Mouse (Mus musculus) G1E (cell line): ENCODE data around the gene Gpx1. TPM values are rescaled to one million over a fixed set of nuclear protein-coding genes. Genes with fewer than 3 reads are reported as not detected.
A peak's percentile ranks its signal among the peaks of the same experiment; 100 is the strongest.

Experiments
- ATAC-seq: 2 replicates; pipeline ENCODE4 v1.8.0; 2016; ENCODE audit warnings: mild to moderate bottlenecking; ENCODE audit not compliant: insufficient number of reproducible peaks, poor library complexity, low FRiP score, severe bottlenecking; ENCODE audit errors: extremely low read depth
- DNase-seq: peaks from one replicate; pipeline ENCODE4 v3.0.0; 2012; ENCODE audit warnings: low spot score
- H3K27me3 ChIP-seq: 2 replicates; pipeline ENCODE4 v1.6.1; 2012; ENCODE audit warnings: mild to moderate bottlenecking, low read length, inconsistent platforms; ENCODE audit not compliant: insufficient read depth
- H3K36me3 ChIP-seq: replicated peaks from 2 replicates; pipeline ENCODE3; 2012; ENCODE audit warnings: mild to moderate bottlenecking, inconsistent platforms
- H3K4me1 ChIP-seq: 2 replicates; pipeline ENCODE4 v1.6.1; 2012; ENCODE audit warnings: low read depth, low read length, inconsistent platforms, mixed read lengths; ENCODE audit not compliant: insufficient read depth
- H3K4me3 ChIP-seq: 2 replicates; pipeline ENCODE4 v1.5.1; 2012; ENCODE audit warnings: low read depth, mild to moderate bottlenecking, inconsistent platforms, low read length, moderate library complexity, mixed read lengths
- H3K9me3 ChIP-seq: replicated peaks from 2 replicates; pipeline ENCODE4 v1.6.1; 2012; ENCODE audit warnings: inconsistent platforms
- CTCF ChIP-seq: IDR thresholded peaks from 2 replicates; pipeline ENCODE4 v1.5.1; 2012; ENCODE audit warnings: low read depth, low read length, inconsistent platforms, mixed read lengths
- GATA1 ChIP-seq: IDR thresholded peaks from 2 replicates; pipeline ENCODE4 v1.6.1; 2012; ENCODE audit warnings: borderline replicate concordance, low read length, inconsistent platforms, mixed read lengths
- GATA2 ChIP-seq: IDR thresholded peaks from 2 replicates; pipeline ENCODE4 v1.6.1; 2012; ENCODE audit warnings: low read depth, low read length, inconsistent platforms, borderline replicate concordance
- POLR2AphosphoS5 ChIP-seq: IDR thresholded peaks from 2 replicates; pipeline ENCODE4 v1.6.1; 2012; ENCODE audit warnings: low read depth, low read length, inconsistent platforms; ENCODE audit not compliant: insufficient replicate concordance
- TAL1 ChIP-seq: conservative IDR thresholded peaks from 2 replicates; pipeline ENCODE4 v1.6.1; 2012; ENCODE audit warnings: low read depth, low read length, inconsistent platforms, mixed read lengths
- polyA plus RNA-seq: library from polyadenylated mRNA; stranded (reverse); fragments of >175 nt; gene quantifications from 2 replicates; pipeline ENCODE4 v1.2.3, GENCODE M21; 2012
- total RNA-seq, 2 experiments: library from RNA; stranded (forward) in 1 of 2; stranded (reverse) in 1 of 2; fragments of 200-1000 nt in 1 of 2; fragments of >200 nt in 1 of 2; fragmentation: Nextera tagmentation in 1 of 2; gene quantifications; 2 replicates each; pipeline ENCODE4 v1.2.3; 2014 to 2017

Gene Gpx1
- total RNA-seq (2014; fragmentation: Nextera tagmentation) (1,641 and 1,695 TPM in 2 replicates), total RNA-seq (2017) (1,228 and 1,354 TPM in 2 replicates), polyA plus RNA-seq (470 and 543 TPM in 2 replicates)

DNA sequence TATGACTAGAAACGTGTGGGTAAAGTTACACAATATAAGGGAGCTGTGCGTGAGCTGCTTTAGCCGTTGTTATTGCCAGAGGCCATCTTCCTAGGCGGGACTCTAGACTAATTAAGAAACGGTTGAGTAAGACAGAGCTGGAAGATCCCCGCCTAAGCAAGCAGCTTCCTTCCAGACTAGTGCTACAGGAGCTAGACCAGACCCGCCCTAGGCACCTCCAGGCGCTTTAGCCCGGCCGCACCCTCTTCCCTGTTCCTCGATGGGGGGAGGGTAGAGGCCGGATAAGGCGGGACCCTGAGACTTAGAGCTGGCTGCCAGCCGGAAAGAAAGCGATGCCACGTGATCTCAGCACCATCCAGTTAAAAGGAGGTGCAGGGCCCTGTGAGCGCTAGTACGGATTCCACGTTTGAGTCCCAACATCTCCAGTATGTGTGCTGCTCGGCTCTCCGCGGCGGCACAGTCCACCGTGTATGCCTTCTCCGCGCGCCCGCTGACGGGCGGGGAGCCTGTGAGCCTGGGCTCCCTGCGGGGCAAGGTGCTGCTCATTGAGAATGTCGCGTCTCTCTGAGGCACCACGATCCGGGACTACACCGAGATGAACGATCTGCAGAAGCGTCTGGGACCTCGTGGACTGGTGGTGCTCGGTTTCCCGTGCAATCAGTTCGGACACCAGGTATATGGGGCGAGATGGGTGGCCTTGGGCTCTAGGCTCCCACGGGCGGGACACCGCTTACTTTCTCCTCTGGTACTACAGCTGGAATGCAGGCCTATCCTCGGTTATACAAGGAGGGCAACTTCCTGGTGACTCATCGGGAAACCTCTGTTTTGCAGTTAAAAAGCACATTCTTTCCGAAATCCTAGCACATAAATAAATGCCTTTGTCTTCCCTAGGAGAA lies at the start of gene Gpx1:
Gpx1 (plus strand) TSS at position 18 of the 896 bp plus-strand sequence.
- peaks cover 54% of the 10 kb centered on the region for H3K36me3 ChIP-seq
- peak; percentile 93 for TF ChIP-seq POLR2AphosphoS5
- no peak for TF ChIP-seq GATA2
- no peaks in the 10 kb centered on the region for H3K9me3 ChIP-seq
- ATAC-seq (peak; percentile 82), DNase-seq (peak; percentile 96)
- no peaks in the 10 kb centered on the region for H3K27me3 ChIP-seq
- peak within 1 kb of the TSS; percentile 91 for H3K4me3 ChIP-seq
- peaks cover 58% of the 10 kb centered on the region for H3K4me1 ChIP-seq

DNA sequence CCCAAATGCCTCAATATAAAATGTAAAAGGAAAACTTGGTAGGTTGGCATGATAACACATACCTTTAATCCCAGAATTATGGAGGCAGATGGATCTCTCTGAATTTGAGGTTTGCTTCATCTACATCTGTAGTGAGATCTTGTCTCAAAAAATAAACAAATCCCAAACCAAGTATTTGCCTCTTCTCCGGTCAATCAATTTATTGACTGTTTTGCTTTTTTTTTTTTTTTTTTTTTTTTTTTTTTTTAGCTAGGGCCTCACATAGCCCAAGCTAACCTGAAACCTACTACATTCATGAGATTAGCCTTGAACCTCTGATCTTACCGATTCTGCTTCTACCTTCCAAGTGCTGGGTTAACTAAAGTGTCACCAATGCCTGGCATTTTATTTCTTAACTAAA lies 49.4 kb upstream of the Gpx1 start:
- TF ChIP-seq GATA1 (no peak), POLR2AphosphoS5 (no peak), CTCF (no peak), TAL1 (no peak), GATA2 (no peak)
- H3K36me3 ChIP-seq: no peaks in the 10 kb centered on the region
- no peak overlapping the region for H3K4me3 ChIP-seq
- H3K4me1 ChIP-seq: peaks cover 17% of the 10 kb centered on the region
- no peaks in the 10 kb centered on the region for H3K9me3 ChIP-seq
- peaks cover 4% of the 10 kb centered on the region; the same call in 1 of the 2 replicates for H3K27me3 ChIP-seq
- no peak for ATAC-seq
- no peak for DNase-seq

DNA sequence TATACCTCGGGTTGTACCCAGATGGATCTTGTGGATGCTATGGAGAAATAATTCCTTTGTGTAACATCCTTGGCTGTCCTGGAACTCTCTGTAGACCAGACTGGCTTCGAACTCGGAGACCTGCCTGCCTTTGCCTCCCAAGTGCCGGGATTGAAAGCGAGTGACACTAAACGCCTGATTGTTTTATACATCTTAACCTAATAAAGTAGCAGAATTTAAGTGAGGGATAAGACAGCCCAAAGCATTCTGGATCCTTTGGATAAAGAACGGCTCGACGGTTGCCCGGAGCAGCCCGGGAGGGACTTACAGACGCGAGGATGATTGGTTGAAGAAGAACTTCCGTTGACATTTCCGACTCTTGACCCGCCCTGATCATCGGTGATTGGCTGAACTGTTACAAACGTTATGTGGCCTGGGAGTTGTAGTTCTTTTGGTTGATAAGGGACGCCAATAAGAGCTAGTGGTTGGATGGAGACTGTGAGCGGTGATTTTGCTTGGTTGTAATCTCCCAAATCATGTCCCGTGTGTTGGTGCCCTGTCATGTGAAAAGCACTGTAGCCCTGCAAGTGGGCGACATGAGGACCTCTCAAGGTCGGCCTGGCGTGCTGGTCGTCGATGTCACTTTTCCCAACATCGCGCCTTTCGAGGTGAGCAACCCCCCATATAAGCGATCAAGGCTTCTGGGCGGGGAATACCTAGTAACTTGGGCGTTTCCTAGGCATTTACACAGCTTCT lies 48.5 kb upstream of the Gpx1 start, which contains the start of gene Nicn1:
Nicn1 (plus strand) TSS at position 414 of the 735 bp plus-strand sequence.
- Histone ChIP-seq H3K4me1 (peaks cover 13% of the 10 kb centered on the region), H3K4me3 (peak within 1 kb of the TSS; percentile 69), H3K9me3 (no peaks in the 10 kb centered on the region), H3K27me3 (peaks cover 11% of the 10 kb centered on the region), H3K36me3 (no peaks in the 10 kb centered on the region)
- DNase-seq (peak; percentile 83), ATAC-seq (peak; percentile 99)
- no peak for TF ChIP-seq GATA2
- TF ChIP-seq POLR2AphosphoS5: no peak
- no peak for TF ChIP-seq TAL1
- TF ChIP-seq GATA1: no peak
- TF ChIP-seq CTCF: no peak

DNA sequence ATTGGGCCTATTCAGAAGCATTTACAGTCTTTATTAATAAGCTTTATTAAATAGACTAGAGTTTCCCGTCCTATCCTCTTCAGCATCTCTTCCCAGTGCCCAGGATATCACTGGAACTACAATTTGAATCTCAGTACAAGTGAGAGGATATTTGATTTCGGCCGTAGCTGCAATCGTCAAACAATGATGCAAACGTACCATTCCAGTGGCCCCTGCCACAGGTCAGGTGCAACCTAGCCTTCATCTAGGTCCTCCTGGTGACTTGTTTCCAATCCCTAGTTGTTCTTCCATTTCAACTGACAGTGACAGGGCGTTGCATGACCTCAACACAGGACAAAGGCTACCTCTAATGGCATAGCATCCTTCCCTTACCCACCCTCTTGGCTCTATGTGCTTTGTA lies 47.9 kb upstream of the Gpx1 start:
- no peaks in the 10 kb centered on the region for H3K9me3 ChIP-seq
- no peak for TF ChIP-seq CTCF
- TF ChIP-seq TAL1: no peak
- no peak for TF ChIP-seq GATA2
- peaks cover 14% of the 10 kb centered on the region for H3K27me3 ChIP-seq
- peaks cover 13% of the 10 kb centered on the region for H3K4me1 ChIP-seq
- no peak for DNase-seq
- H3K36me3 ChIP-seq: no peaks in the 10 kb centered on the region
- H3K4me3 ChIP-seq: peak overlapping the region; percentile 69; the same call in 1 of the 2 replicates
- no peak for ATAC-seq

- ATAC-seq: no peak
- Histone ChIP-seq H3K4me1 (peaks cover 3% of the 10 kb centered on the region; the same call in 1 of the 2 replicates), H3K4me3 (no peak within 1 kb of the TSS), H3K9me3 (no peaks in the 10 kb centered on the region), H3K27me3 (peaks cover 18% of the 10 kb centered on the region), H3K36me3 (peaks cover 17% of the 10 kb centered on the region)
- TF ChIP-seq CTCF (no peak), GATA1 (no peak), GATA2 (no peak), TAL1 (no peak), POLR2AphosphoS5 (no peak)
- DNase-seq: no peak
These were observed 42.0 kb upstream of the Gpx1 start, which contains the start of gene Amt for GRCm38 (mm10) chr9:108296453-108297355. Gene Amt (plus strand): TSS chr9:108296853.
